Mouse (Mus musculus) heart, postnatal 14 days (tissue): ENCODE measurements around the gene Id4. TPM values are rescaled to one million over a fixed set of nuclear protein-coding genes. Genes with fewer than 3 reads are reported as not detected.

Source experiments
- DNase-seq, 2 experiments: peaks; one replicate each; pipeline ENCODE4 v3.0.0; 2021 to 2022
- intact Hi-C: fragments of 180-260 bp; cut with DNase I; formaldehyde crosslinking; loops from one replicate; pipeline ENCODE4 v1.15.1; 2025
- total RNA-seq, 2 experiments: library from RNA; stranded (reverse); gene quantifications; 2 replicates each; pipeline ENCODE4 v1.2.3; 2021

The Id4 gene
- total RNA-seq, 2 experiments from 2014 or later = 1.1 to 1.8 TPM

DNA sequence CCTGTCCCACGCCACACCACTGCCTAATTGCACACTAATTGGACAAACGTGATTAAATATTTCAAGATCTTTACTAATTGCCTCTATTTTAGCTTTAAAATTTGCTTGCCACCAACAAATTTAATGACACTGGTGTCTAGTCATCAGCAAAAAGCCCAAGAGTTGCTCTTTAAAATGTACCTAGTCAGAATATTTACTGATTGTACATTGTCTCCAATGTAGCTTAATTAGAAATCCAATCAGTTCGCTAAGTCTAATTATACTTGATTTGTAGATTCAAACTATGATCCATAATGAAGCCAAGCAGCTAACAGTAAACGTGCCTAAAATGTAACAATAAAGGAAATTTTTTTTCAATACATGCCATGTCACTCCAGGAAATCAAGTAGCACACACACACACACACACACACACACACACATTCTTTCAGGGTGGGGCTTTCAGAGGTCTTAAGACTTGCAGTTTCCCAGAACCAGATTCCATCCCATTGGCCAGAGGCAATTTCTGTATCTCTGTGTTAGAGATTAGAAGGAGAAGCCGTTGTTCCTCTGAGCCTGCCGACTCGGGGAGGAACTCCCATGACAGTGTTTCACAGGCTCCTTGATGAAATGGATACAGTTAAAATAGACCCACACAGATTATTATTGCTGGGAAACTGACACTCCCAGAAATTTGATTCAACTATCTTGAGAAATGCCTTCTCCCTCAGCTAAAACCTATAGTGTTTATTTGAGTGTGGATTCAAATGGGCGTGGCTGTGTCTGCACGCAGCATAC is 24.1 kb downstream of the Id4 start:
- DNase-seq = no peak
- intact Hi-C loops = no loop called here

DNA sequence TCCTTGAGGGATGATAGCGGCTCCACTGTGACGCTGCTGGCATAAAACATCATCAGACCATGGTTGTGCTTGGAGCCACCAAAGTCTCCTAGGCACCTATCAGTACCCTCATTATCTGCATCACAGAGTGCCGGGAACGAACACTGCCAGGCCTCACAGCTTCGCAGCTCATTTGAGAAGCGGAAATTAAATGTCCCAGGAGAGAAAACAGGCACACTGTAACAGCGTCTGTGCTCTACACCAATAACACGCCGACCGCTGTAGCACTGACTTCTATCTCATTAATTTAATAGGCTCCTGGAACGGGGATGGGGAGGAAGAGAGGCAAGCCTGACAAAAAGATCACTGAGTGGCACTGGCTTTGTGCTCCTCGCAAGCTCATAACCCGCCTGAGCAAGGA is 29.4 kb downstream of the Id4 start:
- DNase-seq = no peak
- intact Hi-C loops = no loop called here

DNA sequence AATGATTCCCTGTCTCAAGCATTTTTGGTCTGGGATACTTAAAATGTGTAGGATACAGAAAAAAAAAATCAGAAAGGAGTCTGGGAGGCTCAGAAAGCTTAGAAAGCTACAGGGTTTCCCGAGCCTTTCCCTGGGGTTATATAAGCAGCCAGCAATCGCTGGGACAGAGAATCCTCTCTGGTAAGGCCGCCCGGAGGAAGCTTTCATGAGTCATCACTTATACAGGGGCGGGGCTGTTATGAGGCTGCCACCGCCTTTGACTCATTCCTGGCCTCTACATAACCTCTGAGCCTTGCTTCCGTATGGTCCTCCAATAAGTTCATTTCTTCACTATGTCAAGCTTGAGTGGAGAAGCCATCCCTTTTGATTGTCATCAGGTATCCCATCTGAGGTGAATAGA is 53.5 kb downstream of the Id4 start:
- intact Hi-C loops = no loop called here

More for the DNA sequence above, 53.5 kb downstream of the Id4 start:
- DNase-seq = peak in 1 of 2 experiments; percentile 9
